Mouse (Mus musculus) heart, adult 2 months (tissue): ENCODE measurements around the gene Me1.

ENCODE experiments used
- CTCF ChIP-seq: fragments of 200-600 bp; IDR thresholded peaks from 2 replicates; pipeline ENCODE4 v1.8.1; 2022; ENCODE audit warnings: antibody characterized with exemption, mild to moderate bottlenecking, moderate library complexity
- EP300 ChIP-seq: fragments of 200-500 bp; IDR thresholded peaks from 2 replicates; pipeline ENCODE4 v1.6.1; 2011; ENCODE audit warnings: low read depth, low read length, control low read depth; ENCODE audit not compliant: insufficient read depth
- POLR2A ChIP-seq: fragments of 200-500 bp; IDR thresholded peaks from 2 replicates; pipeline ENCODE4 v1.6.1; 2011; ENCODE audit warnings: mild to moderate bottlenecking, low read depth, low read length, control low read depth; ENCODE audit not compliant: insufficient read depth

DNA sequence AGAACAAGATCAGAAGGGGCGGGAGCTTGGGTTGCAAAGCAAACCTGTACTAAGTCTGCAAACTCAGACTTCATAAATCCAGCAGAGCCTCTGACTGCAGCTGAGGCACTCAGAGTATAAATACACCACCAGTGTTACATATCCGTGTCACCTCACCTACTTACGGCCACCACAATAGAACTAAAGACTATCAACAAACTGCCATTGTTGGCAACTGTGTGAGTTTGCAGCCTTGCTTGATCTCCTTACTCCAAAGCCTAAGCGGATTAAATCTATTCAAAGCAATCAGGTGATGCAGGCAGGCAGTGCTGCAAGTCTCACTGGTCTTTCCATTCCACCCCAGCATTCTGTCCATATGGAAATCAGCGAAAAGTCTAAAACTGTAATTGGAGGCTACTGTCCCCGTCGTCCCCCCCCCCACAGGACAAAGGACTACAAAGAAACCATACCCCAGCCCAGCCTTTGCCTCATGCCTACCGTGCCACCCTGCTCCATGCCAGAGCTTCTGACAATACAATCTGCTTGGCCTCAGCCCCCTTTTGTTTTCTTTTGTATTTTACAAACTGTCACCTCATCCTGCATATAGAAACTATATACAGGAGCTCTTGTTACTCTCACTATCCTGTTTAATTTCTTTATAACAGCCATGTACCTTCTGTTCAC is 27.0 kb downstream of the Me1 start:
- no peak for TF ChIP-seq EP300
- TF ChIP-seq CTCF: no peak
- no peak for TF ChIP-seq POLR2A
